Mouse (Mus musculus): Measurements from ENCODE around the gene Foxp2.

GRCm38 (mm10) chr6:15029446-15030125, 128.4 kb downstream of the Foxp2 start:
- TF ChIP-seq CTCF (IDR thresholded peaks at IDR 0.05; ENCODE audit: borderline replicate concordance, insufficient read depth, low read depth, low read length) (no peak), POLR2A (IDR thresholded peaks at IDR 0.05; ENCODE audit: borderline replicate concordance, insufficient read depth, low read length) (no peak)

Data from cerebellum, adult 2 months (tissue).